Mouse (Mus musculus): ENCODE measurements around the gene Zfx. TPM values are rescaled to one million over a fixed set of nuclear protein-coding genes. Genes with fewer than 3 reads are reported as not detected.
A peak's percentile ranks its signal among the peaks of the same experiment; 100 is the strongest.

Gene Zfx
- 1.2 and 2.7 TPM in 2 replicates for polyA plus RNA-seq (2012; rRNA removed)

GRCm38 (mm10) chrX:94123059-94123839 lies at the start of gene Zfx:
Zfx (minus strand) TSS chrX:94123702.
- Histone ChIP-seq H3K27ac (ENCODE audit: insufficient read depth, low read depth, low read length) (peak within 1 kb of the TSS; percentile 99), H3K4me3 (ENCODE audit: low read depth, low read length) (peak within 1 kb of the TSS; percentile 100), H3K36me3 (ENCODE audit: control insufficient read depth, insufficient read depth, low read length) (no peaks in the 10 kb centered on the region), H3K4me1 (ENCODE audit: control insufficient read depth, insufficient read depth, insufficient read length, low read length) (no peaks in the 10 kb centered on the region; the same call in 1 of the 2 replicates), H3K27me3 (ENCODE audit: control insufficient read depth, insufficient read depth, low read length) (no peaks in the 10 kb centered on the region)
- WGBS: 11% methylated on average over 59 of the region's 82 CpGs
- TF ChIP-seq CTCF (IDR thresholded peaks at IDR 0.05; ENCODE audit: extremely low read depth, insufficient read length, insufficient replicate concordance, low read depth, low read length) (peak; percentile 13; the same call in 1 of the 2 replicates), POLR2A (IDR thresholded peaks at IDR 0.05; ENCODE audit: low read depth, low read length) (no peak)

DNA sequence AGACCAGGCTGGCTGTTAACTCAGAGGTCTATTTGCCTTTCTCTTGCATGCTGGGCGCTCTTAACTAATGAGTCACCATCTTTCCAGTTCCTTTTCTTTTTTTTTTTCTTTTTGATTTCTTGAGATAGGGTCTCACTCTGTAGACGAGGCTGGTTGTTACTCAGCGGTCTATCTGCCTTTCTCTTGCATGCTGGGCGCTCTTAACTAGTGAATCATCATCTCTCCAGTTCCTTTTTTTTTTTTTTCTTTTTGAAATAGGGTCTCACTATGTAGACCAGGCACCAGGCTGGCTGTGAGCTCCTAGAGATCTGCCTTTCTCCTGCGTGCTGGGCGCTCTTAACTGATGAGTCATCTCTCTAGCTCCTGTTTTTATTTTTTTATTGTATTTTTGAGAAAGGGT lies 45.8 kb upstream of the Zfx start:
- H3K4me1 ChIP-seq (ENCODE audit: control insufficient read depth, insufficient read depth, insufficient read length, low read length): no peaks in the 10 kb centered on the region
- no peak overlapping the region for H3K4me3 ChIP-seq (ENCODE audit: low read depth, low read length)
- no peaks in the 10 kb centered on the region for H3K27me3 ChIP-seq (ENCODE audit: control insufficient read depth, insufficient read depth, low read length)
- H3K27ac ChIP-seq (ENCODE audit: insufficient read depth, low read depth, low read length): no peak overlapping the region
- no peak for TF ChIP-seq POLR2A (IDR thresholded peaks at IDR 0.05; ENCODE audit: low read depth, low read length)
- TF ChIP-seq CTCF (IDR thresholded peaks at IDR 0.05; ENCODE audit: extremely low read depth, insufficient read length, insufficient replicate concordance, low read depth, low read length): no peak
- H3K36me3 ChIP-seq (ENCODE audit: control insufficient read depth, insufficient read depth, low read length): no peaks in the 10 kb centered on the region
- 59% methylated on average over 6 of the region's 6 CpGs for WGBS

- Histone ChIP-seq H3K27ac (ENCODE audit: insufficient read depth, low read depth, low read length) (no peak overlapping the region), H3K36me3 (ENCODE audit: control insufficient read depth, insufficient read depth, low read length) (no peaks in the 10 kb centered on the region), H3K4me1 (ENCODE audit: control insufficient read depth, insufficient read depth, insufficient read length, low read length) (no peaks in the 10 kb centered on the region), H3K27me3 (ENCODE audit: control insufficient read depth, insufficient read depth, low read length) (no peaks in the 10 kb centered on the region), H3K4me3 (ENCODE audit: low read depth, low read length) (no peak overlapping the region)
- TF ChIP-seq CTCF (IDR thresholded peaks at IDR 0.05; ENCODE audit: extremely low read depth, insufficient read length, insufficient replicate concordance, low read depth, low read length) (no peak), POLR2A (IDR thresholded peaks at IDR 0.05; ENCODE audit: low read depth, low read length) (no peak)
- WGBS: 40% methylated on average over 11 of the region's 11 CpGs
Measured at GRCm38 (mm10) chrX:94152251-94152830, 28.8 kb upstream of the Zfx start.

DNA sequence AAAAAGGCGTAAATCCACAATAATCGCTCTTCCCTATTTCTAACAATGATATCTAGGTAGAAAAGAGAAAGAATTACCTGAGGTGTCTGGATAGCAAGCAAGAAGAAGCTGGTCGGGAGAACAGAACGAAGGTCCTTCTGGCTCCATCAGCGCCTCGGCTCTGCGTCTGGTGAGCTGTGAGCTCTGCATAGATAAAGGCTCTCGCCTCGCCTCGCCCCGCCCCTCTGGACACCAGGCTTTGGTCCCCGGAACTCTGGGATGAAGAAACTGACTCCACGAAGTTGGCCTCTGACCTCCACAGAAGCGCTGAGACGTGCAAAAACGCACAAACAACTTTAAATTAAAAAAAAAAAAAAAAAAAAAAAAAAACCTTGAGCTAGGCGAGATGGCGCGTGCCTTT lies 27.0 kb upstream of the Zfx start:
- whole genome bisulfite sequencing: 69% methylated on average over 19 of the region's 19 CpGs

DNA sequence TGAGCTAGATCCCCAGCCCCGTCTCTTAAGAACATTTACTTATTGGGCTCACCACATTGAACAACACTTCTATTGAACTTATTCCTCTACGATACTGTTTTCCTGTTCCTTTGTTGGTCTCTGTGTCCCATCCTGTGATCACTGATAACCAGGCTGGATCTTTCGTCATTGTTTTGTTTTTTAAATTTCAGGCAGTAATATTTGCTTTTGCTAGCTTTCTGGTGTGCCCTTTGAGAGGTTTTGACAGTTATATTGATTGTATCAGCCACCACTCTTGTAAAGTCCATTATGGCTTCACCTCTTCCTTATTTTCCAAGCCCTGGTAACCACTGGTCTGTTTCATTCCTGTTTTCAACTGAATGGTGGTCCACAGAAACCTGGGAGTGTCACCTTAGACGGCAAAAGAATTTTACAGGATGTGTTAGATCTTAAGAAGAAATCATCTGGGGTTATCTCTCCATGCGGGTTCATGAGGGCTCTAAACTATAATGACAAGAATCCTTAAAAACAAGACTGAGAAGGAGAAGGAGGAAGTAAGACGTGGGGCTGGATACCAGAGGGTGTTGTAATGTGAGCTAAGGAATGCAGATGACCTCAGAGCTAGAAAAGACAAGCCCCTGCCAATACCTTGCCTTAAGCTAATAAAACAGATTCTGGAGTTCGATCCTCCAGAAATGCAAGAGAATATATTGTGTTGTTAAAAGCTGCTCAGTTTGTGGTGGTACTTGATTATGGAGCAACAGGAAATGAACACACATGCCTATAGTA lies 18.7 kb upstream of the Zfx start:
- H3K36me3 ChIP-seq (ENCODE audit: control insufficient read depth, insufficient read depth, low read length): no peaks in the 10 kb centered on the region
- 52% methylated on average over 7 of the region's 7 CpGs for WGBS
- TF ChIP-seq POLR2A (IDR thresholded peaks at IDR 0.05; ENCODE audit: low read depth, low read length) (no peak), CTCF (IDR thresholded peaks at IDR 0.05; ENCODE audit: extremely low read depth, insufficient read length, insufficient replicate concordance, low read depth, low read length) (no peak)
- H3K27ac ChIP-seq (ENCODE audit: insufficient read depth, low read depth, low read length): no peak overlapping the region
- H3K27me3 ChIP-seq (ENCODE audit: control insufficient read depth, insufficient read depth, low read length): no peaks in the 10 kb centered on the region
- no peaks in the 10 kb centered on the region for H3K4me1 ChIP-seq (ENCODE audit: control insufficient read depth, insufficient read depth, insufficient read length, low read length)
- no peak overlapping the region for H3K4me3 ChIP-seq (ENCODE audit: low read depth, low read length)

More for the DNA sequence above, 27.0 kb upstream of the Zfx start:
- Histone ChIP-seq H3K4me3 (ENCODE audit: low read depth, low read length) (no peak overlapping the region), H3K27ac (ENCODE audit: insufficient read depth, low read depth, low read length) (no peak overlapping the region), H3K36me3 (ENCODE audit: control insufficient read depth, insufficient read depth, low read length) (no peaks in the 10 kb centered on the region), H3K4me1 (ENCODE audit: control insufficient read depth, insufficient read depth, insufficient read length, low read length) (no peaks in the 10 kb centered on the region), H3K27me3 (ENCODE audit: control insufficient read depth, insufficient read depth, low read length) (no peaks in the 10 kb centered on the region)
- TF ChIP-seq CTCF (IDR thresholded peaks at IDR 0.05; ENCODE audit: extremely low read depth, insufficient read length, insufficient replicate concordance, low read depth, low read length): no peak
- TF ChIP-seq POLR2A (IDR thresholded peaks at IDR 0.05; ENCODE audit: low read depth, low read length): no peak

DNA sequence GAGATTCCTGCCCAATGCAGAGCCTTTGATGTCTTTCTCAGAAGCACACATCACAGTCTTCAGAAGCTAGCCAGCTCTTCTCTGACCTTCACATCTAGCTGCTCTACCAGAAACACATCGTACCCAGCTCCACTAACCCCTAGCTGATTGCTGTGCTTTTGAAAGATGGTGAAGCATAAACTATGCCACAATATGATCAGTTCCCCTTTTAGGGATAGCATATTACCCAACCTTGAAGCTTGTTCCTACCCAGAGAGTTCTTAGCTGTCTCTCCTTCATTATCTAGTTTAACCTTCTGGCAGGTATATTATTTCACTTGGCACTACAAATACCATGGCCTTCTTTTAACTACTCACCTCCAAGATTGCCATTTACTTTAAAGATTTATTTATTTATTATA lies 16.6 kb upstream of the Zfx start:
- no peaks in the 10 kb centered on the region for H3K36me3 ChIP-seq (ENCODE audit: control insufficient read depth, insufficient read depth, low read length)
- H3K27ac ChIP-seq (ENCODE audit: insufficient read depth, low read depth, low read length): no peak overlapping the region
- WGBS: 79% methylated on average over 1 of the region's 1 CpGs
- H3K27me3 ChIP-seq (ENCODE audit: control insufficient read depth, insufficient read depth, low read length): no peaks in the 10 kb centered on the region
- H3K4me3 ChIP-seq (ENCODE audit: low read depth, low read length): no peak overlapping the region
- H3K4me1 ChIP-seq (ENCODE audit: control insufficient read depth, insufficient read depth, insufficient read length, low read length): no peaks in the 10 kb centered on the region
- TF ChIP-seq POLR2A (IDR thresholded peaks at IDR 0.05; ENCODE audit: low read depth, low read length) (no peak), CTCF (IDR thresholded peaks at IDR 0.05; ENCODE audit: extremely low read depth, insufficient read length, insufficient replicate concordance, low read depth, low read length) (no peak)

DNA sequence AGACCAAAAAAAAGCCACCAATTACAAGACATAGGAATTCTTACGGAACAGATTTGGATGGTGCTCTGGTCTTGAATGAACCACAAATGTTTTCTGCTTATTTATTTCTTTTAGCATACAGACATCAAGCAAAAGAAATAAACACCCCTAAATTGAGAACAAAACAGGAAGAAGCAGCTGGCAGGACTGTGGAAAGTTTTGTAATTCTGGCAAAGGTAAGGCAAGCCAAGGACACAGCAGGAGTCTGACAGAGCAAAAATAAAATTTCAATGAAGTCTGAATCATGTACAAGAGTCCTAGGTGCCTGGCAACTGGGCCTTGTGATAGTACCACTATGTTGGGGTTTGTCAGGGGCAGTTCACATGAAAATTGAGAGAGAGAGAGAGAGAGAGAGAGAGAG lies 14.8 kb upstream of the Zfx start:
- H3K4me3 ChIP-seq (ENCODE audit: low read depth, low read length): no peak overlapping the region
- H3K36me3 ChIP-seq (ENCODE audit: control insufficient read depth, insufficient read depth, low read length): no peaks in the 10 kb centered on the region
- TF ChIP-seq CTCF (IDR thresholded peaks at IDR 0.05; ENCODE audit: extremely low read depth, insufficient read length, insufficient replicate concordance, low read depth, low read length) (no peak), POLR2A (IDR thresholded peaks at IDR 0.05; ENCODE audit: low read depth, low read length) (no peak)
- 88% methylated on average over 1 of the region's 1 CpGs for WGBS
- no peak overlapping the region for H3K27ac ChIP-seq (ENCODE audit: insufficient read depth, low read depth, low read length)
- H3K4me1 ChIP-seq (ENCODE audit: control insufficient read depth, insufficient read depth, insufficient read length, low read length): no peaks in the 10 kb centered on the region
- no peaks in the 10 kb centered on the region for H3K27me3 ChIP-seq (ENCODE audit: control insufficient read depth, insufficient read depth, low read length)
